Mouse (Mus musculus): ENCODE measurements around the gene Pard3b.

DNA sequence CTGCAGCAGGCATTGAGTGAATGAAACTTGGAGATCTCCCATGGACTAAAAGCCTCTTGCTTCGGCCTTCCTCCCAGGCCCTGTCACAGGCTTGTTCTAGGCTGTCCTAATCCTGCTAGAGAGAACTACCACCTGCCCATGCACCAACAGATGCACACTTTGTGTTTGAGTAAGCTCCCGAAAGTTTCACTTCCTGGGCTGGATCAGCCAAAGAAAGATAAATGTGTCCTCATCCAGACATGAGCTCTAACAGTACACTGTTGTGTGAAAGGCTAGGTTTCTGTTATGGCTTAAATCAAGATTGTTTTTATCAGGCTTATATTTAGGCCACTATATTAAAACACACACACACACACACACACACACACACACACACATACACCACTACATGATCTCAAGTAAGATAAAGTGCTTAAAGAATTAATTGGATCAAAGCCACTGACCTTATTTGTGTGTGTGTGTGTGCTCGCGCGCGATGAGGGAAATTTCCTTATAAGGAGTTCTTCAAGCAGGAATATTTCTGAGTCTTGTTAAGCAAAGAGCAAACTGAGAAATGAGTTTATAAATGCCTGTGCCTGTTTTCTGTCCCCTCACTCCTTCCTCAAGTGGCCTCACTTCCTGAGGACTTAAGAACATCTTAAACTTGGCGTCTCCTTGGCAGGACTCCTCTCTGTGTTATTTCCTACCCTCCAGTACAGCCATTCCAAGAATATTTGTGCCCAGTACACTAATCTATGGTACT, 940.6 kb downstream of the Pard3b start:
- no peak for TF ChIP-seq CTCF (IDR thresholded peaks at IDR 0.05; ENCODE audit: insufficient read depth, low read depth, low read length)
- TF ChIP-seq POLR2A (IDR thresholded peaks at IDR 0.05; ENCODE audit: insufficient read depth, low read depth, low read length), result no peak
